ENCODE assay signal across 22 mouse cellular contexts in genomic region chr15:30201211-30201610, GRCm38 (mm10).
"Had no signal": no experiment of that assay in that cellular context is flagged by ENCODE, and none has a peak within 500 bp of the region (broad histone marks: within the 10 kb centered on the region; RNA-seq: fewer than 3 reads in every experiment).

No protein-coding gene starts in this region.

- DNase-seq: kidney, adult 9 months; kidney, postnatal 14 days; kidney, postnatal 4 days; left cerebral cortex, postnatal 4 days; liver, postnatal 0 days; lung, embryonic 14.5 days; lung, postnatal 36 days; retina, postnatal 1 day; right cerebral cortex, postnatal 25 days; spleen, adult 18-20 months; thymus, postnatal 25 days had no signal

- H3K4me1 ChIP-seq: limb, embryonic 12.5 days; limb, embryonic 15.5 days; megakaryocyte, embryonic 14.5 days; midbrain, embryonic 10.5 days; neural tube, embryonic 13.5 days; stomach, embryonic 15.5 days had no signal

- H3K27ac ChIP-seq: limb, embryonic 12.5 days; limb, embryonic 15.5 days; liver, embryonic 14.5 days; midbrain, embryonic 10.5 days; midbrain, embryonic 13.5 days; neural tube, embryonic 13.5 days; stomach, embryonic 15.5 days had no signal

- H3K9me3 ChIP-seq: limb, embryonic 12.5 days; limb, embryonic 15.5 days; midbrain, embryonic 10.5 days; midbrain, embryonic 13.5 days; neural tube, embryonic 13.5 days; stomach, embryonic 15.5 days had no signal

- H3K9ac ChIP-seq: limb, embryonic 12.5 days; limb, embryonic 15.5 days; liver, embryonic 14.5 days; liver, postnatal 0 days; lung, embryonic 14.5 days; midbrain, embryonic 13.5 days; neural tube, embryonic 13.5 days; stomach, embryonic 15.5 days had no signal

- H3K27me3 ChIP-seq: limb, embryonic 12.5 days; limb, embryonic 15.5 days; megakaryocyte, embryonic 14.5 days; midbrain, embryonic 13.5 days; neural tube, embryonic 13.5 days; stomach, embryonic 15.5 days had no signal

- ATAC-seq: liver, postnatal 0 days; midbrain, embryonic 13.5 days; midbrain, embryonic 16.5 days had no signal

- H3K36me3 ChIP-seq: limb, embryonic 12.5 days; limb, embryonic 15.5 days; midbrain, embryonic 10.5 days; midbrain, embryonic 13.5 days; neural tube, embryonic 13.5 days; stomach, embryonic 15.5 days had no signal

- H3K4me3 ChIP-seq: limb, embryonic 12.5 days; limb, embryonic 15.5 days; megakaryocyte, embryonic 14.5 days; midbrain, embryonic 10.5 days; midbrain, embryonic 13.5 days; myocyte; neural tube, embryonic 13.5 days; stomach, embryonic 15.5 days had no signal

- H3K4me2 ChIP-seq: limb, embryonic 12.5 days; limb, embryonic 15.5 days; liver, embryonic 11.5 days; lung, embryonic 14.5 days; midbrain, embryonic 13.5 days; neural tube, embryonic 13.5 days; stomach, embryonic 15.5 days had no signal
